Mouse (Mus musculus) 416B (cell line): ENCODE measurements around the gene 1700016D06Rik.
"Not testable (repeated sequence)": the region's sequence is repeated elsewhere in the genome, so short reads cannot be mapped to it uniquely, and the experiment has no call there.

Source experiments
- DNase-seq: peaks from one replicate; pipeline ENCODE4 v3.0.0; 2011; ENCODE audit warnings: low read depth

1700016D06Rik gene

GRCm38 (mm10) chr8:11701428-11701827, 565 bp upstream of the 1700016D06Rik start:
- no peak for DNase-seq

- DNase-seq, result peak; percentile 73
These were observed 517 bp downstream of the 1700016D06Rik start for GRCm38 (mm10) chr8:11700060-11701032.

GRCm38 (mm10) chr8:11699442-11700001, 1.3 kb downstream of the 1700016D06Rik start:
- DNase-seq, result no peak

- no peak for DNase-seq
These were observed 3.4 kb downstream of the 1700016D06Rik start for GRCm38 (mm10) chr8:11697467-11697866.

GRCm38 (mm10) chr8:11696176-11696575, 4.7 kb downstream of the 1700016D06Rik start:
- DNase-seq, result no peak

GRCm38 (mm10) chr8:11693972-11694371, 6.9 kb downstream of the 1700016D06Rik start:
- no peak for DNase-seq

GRCm38 (mm10) chr8:11692455-11692854, 8.4 kb downstream of the 1700016D06Rik start:
- DNase-seq, result peak; percentile 43

GRCm38 (mm10) chr8:11691761-11692160, 9.1 kb downstream of the 1700016D06Rik start:
- no peak for DNase-seq

GRCm38 (mm10) chr8:11691284-11691683, 9.6 kb downstream of the 1700016D06Rik start:
- DNase-seq, result peak; percentile 27

- no peak for DNase-seq
These were observed 10.9 kb downstream of the 1700016D06Rik start for GRCm38 (mm10) chr8:11689945-11690344.

GRCm38 (mm10) chr8:11687251-11687650, 13.6 kb downstream of the 1700016D06Rik start:
- DNase-seq, result no peak

GRCm38 (mm10) chr8:11684558-11684957, 16.3 kb downstream of the 1700016D06Rik start:
- no peak for DNase-seq

GRCm38 (mm10) chr8:11668308-11668707, 32.6 kb downstream of the 1700016D06Rik start:
- no peak for DNase-seq

- DNase-seq, result not testable (repeated sequence)
These were observed 34.7 kb downstream of the 1700016D06Rik start for GRCm38 (mm10) chr8:11666023-11666716.

- no peak for DNase-seq
These were observed 38.9 kb downstream of the 1700016D06Rik start for GRCm38 (mm10) chr8:11661969-11662368.

GRCm38 (mm10) chr8:11650021-11650420, 50.8 kb downstream of the 1700016D06Rik start:
- no peak for DNase-seq

GRCm38 (mm10) chr8:11643123-11643522, 57.7 kb downstream of the 1700016D06Rik start:
- peak; percentile 22 for DNase-seq

GRCm38 (mm10) chr8:11640606-11641005, 60.3 kb downstream of the 1700016D06Rik start:
- DNase-seq, result no peak

GRCm38 (mm10) chr8:11637531-11637930, 63.3 kb downstream of the 1700016D06Rik start:
- peak; percentile 67 for DNase-seq

- DNase-seq, result peak; percentile 97
These were observed 64.4 kb downstream of the 1700016D06Rik start for GRCm38 (mm10) chr8:11636324-11637057.

GRCm38 (mm10) chr8:11635611-11636081, 65.2 kb downstream of the 1700016D06Rik start, which contains the start of gene Ankrd10:
Gene Ankrd10, minus strand, starts transcription at chr8:11635757.
- DNase-seq, result peak; percentile 97
